Mouse (Mus musculus): ENCODE measurements around the gene Add2. TPM values are rescaled to one million over a fixed set of nuclear protein-coding genes. Genes with fewer than 3 reads are reported as not detected.

Add2 gene
- polyA plus RNA-seq, 1 experiment: 0.11 TPM

DNA sequence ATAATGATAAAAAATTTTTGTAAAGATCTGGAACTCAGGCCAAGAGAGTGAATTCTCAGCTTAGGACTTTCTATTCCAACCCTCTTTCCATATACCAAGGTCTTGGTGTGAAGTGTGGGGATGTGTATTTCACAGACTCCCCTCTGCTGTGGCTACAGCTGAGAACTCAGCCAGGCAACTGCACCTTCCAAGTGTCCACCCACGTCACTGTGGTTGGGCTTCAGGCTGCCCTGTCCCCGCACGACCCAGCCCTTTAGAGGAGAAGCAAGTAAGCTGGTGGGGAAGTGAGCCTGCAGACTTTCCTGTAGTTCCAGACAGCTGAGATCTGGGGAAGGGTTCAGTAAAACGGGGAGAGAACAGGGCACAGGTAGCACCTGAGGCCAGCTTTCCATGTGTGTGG is 68.7 kb downstream of the Add2 start:
- Histone ChIP-seq H3K4me1 (ENCODE audit: control insufficient read depth, insufficient read depth, low read length) (no peaks in the 10 kb centered on the region), H3K4me3 (ENCODE audit: insufficient read depth, low read length) (no peak overlapping the region), H3K27ac (ENCODE audit: insufficient read depth, low read length) (no peak overlapping the region)
- no peak for TF ChIP-seq POLR2A (IDR thresholded peaks at IDR 0.05; ENCODE audit: low read depth, low read length)
- TF ChIP-seq CTCF (IDR thresholded peaks at IDR 0.05; ENCODE audit: borderline replicate concordance, insufficient read depth, low read length): no peak

DNA sequence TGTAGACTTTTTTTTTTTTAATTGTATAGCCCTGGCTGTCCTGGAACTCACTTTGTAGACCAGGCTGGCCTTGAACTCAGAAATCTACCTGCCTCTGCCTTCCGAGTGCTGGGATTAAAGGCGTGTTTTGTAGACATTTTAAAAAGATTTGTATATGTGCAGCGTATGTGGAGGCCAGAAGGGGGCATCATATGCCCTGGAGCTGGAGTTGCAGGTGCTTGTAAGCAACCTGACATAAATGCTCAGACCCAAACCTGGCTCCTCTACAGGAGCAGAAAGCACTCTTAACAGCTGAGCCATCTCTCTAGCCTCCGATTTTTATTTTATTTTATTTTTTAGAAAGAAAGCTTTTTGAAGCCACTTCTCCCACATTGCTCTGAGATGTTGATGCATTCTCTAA is 70.5 kb downstream of the Add2 start:
- Histone ChIP-seq H3K4me1 (ENCODE audit: control insufficient read depth, insufficient read depth, low read length) (no peaks in the 10 kb centered on the region), H3K27ac (ENCODE audit: insufficient read depth, low read length) (no peak overlapping the region), H3K4me3 (ENCODE audit: insufficient read depth, low read length) (no peak overlapping the region)
- TF ChIP-seq POLR2A (IDR thresholded peaks at IDR 0.05; ENCODE audit: low read depth, low read length) (no peak), CTCF (IDR thresholded peaks at IDR 0.05; ENCODE audit: borderline replicate concordance, insufficient read depth, low read length) (no peak)

DNA sequence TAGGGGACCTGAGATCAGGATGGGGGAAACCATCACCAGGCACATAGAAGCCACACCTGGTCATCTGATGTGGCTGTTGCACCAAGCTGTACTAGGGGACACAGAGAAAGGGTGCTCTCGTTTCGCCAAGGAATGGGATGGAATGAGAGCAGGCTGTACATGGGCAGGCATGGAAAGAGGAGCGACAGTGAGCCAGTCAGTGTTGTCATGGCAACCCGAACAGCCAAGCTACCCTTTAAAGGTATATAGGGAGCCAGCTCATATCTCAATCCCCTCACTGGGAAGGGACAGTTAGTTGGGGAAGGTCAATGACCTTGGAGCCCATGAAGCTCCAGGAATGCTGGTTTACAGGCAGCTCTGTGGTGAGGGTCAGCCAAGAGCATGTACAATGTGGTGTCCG is 73.0 kb downstream of the Add2 start:
- no peak overlapping the region for H3K4me3 ChIP-seq (ENCODE audit: insufficient read depth, low read length)
- no peak overlapping the region for H3K27ac ChIP-seq (ENCODE audit: insufficient read depth, low read length)
- H3K4me1 ChIP-seq (ENCODE audit: control insufficient read depth, insufficient read depth, low read length): no peaks in the 10 kb centered on the region
- TF ChIP-seq POLR2A (IDR thresholded peaks at IDR 0.05; ENCODE audit: low read depth, low read length) (no peak), CTCF (IDR thresholded peaks at IDR 0.05; ENCODE audit: borderline replicate concordance, insufficient read depth, low read length) (no peak)

DNA sequence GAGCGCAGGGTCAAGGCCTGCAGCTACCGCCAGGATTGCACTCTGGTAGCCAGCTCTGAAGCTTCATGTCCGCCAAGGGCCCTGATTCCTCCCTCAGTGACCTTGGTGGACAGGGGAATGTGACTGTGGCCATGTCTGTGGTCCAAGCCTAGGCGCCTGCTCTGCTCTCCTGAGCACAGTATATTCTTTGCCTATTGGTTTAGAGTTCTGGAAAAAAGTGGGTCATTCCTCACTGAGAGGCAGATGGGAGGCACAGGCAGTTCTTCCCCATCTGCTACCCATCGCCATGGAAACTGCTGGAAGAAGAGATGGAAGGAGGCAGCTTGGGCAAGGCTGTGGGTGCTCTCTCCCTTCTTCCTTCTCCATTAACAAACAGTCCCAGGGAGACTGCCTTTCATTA is 74.4 kb downstream of the Add2 start:
- Histone ChIP-seq H3K4me1 (ENCODE audit: control insufficient read depth, insufficient read depth, low read length) (no peaks in the 10 kb centered on the region), H3K27ac (ENCODE audit: insufficient read depth, low read length) (no peak overlapping the region), H3K4me3 (ENCODE audit: insufficient read depth, low read length) (no peak overlapping the region)
- TF ChIP-seq CTCF (IDR thresholded peaks at IDR 0.05; ENCODE audit: borderline replicate concordance, insufficient read depth, low read length): no peak
- no peak for TF ChIP-seq POLR2A (IDR thresholded peaks at IDR 0.05; ENCODE audit: low read depth, low read length)

DNA sequence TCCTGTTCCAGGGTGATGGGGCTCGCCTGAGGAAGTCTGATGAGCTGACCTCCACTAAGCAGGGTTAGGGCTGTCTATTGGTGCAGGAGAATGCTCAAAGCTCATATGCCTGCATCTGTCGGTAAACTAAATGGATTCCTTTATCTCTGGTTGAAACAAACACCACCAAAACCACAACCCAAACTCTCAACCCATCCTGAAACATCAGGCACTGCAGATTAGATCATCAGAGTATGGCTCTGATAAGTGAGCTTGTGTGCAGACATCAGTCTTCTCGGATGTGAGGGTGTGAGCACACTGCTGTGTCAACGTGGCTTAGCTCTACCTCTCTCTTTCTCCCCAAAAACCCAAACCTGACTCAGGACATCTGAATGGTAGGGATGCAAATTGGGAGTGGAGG is 75.1 kb downstream of the Add2 start:
- Histone ChIP-seq H3K27ac (ENCODE audit: insufficient read depth, low read length) (no peak overlapping the region), H3K4me3 (ENCODE audit: insufficient read depth, low read length) (no peak overlapping the region), H3K4me1 (ENCODE audit: control insufficient read depth, insufficient read depth, low read length) (no peaks in the 10 kb centered on the region)
- TF ChIP-seq CTCF (IDR thresholded peaks at IDR 0.05; ENCODE audit: borderline replicate concordance, insufficient read depth, low read length) (no peak), POLR2A (IDR thresholded peaks at IDR 0.05; ENCODE audit: low read depth, low read length) (no peak)

DNA sequence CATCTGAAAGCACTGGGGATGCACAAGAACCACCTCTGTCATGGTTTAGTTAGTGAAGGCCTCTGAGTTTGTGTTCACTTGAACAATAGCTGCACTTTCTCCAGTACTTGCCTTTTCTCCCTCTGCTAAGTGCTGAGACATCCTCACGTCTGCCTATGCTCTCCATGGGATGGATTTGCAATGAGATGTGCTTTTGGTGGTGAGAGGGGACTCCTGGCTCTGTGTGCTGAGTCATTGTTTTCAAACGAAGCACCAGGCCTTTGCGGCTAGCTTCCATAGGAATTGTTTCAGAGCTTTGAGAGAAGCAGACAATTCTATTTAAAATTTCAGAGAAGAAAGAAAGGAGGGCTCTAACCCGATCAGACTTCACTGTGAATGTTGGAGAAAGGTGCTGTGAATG is 76.2 kb downstream of the Add2 start:
- Histone ChIP-seq H3K4me3 (ENCODE audit: insufficient read depth, low read length) (no peak overlapping the region), H3K4me1 (ENCODE audit: control insufficient read depth, insufficient read depth, low read length) (no peaks in the 10 kb centered on the region), H3K27ac (ENCODE audit: insufficient read depth, low read length) (no peak overlapping the region)
- TF ChIP-seq POLR2A (IDR thresholded peaks at IDR 0.05; ENCODE audit: low read depth, low read length): no peak
- TF ChIP-seq CTCF (IDR thresholded peaks at IDR 0.05; ENCODE audit: borderline replicate concordance, insufficient read depth, low read length): no peak

DNA sequence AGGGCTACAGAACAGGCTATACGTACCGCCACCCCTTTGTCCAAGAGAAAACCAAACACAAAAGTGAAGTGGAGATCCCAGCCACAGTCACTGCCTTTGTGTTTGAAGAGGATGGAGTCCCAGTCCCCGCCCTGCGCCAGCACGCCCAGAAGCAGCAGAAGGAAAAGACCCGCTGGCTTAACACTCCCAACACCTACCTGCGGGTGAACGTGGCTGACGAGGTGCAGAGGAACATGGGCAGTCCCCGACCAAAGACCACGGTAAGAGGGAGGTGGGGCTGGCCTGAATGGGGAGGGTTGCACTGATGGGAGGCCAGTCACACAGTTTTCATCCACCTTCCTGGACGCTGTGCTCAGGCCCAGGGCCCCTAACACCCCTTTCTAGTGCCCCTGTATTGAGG is 77.6 kb downstream of the Add2 start:
- no peak for TF ChIP-seq CTCF (IDR thresholded peaks at IDR 0.05; ENCODE audit: borderline replicate concordance, insufficient read depth, low read length)
- TF ChIP-seq POLR2A (IDR thresholded peaks at IDR 0.05; ENCODE audit: low read depth, low read length): no peak
- H3K4me3 ChIP-seq (ENCODE audit: insufficient read depth, low read length): no peak overlapping the region

DNA sequence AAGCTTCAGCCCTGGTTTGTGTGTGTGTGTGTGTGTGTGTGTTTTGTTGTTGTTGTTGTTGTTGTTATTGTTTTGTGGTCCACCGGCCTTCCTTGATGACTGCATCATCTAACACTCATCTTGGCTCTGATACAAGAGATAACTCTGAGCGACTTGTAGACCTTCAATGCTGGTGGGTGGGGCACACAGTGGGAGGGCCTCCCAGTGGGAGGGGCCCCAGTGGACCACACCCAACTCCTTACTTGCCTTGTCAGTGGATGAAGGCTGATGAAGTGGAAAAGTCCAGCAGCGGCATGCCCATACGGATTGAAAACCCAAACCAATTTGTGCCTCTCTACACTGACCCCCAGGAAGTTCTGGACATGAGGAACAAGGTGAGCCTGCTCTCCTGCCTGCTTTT is 78.6 kb downstream of the Add2 start:
- no peak overlapping the region for H3K27ac ChIP-seq (ENCODE audit: insufficient read depth, low read length)
- no peak overlapping the region for H3K4me3 ChIP-seq (ENCODE audit: insufficient read depth, low read length)
- TF ChIP-seq POLR2A (IDR thresholded peaks at IDR 0.05; ENCODE audit: low read depth, low read length) (no peak), CTCF (IDR thresholded peaks at IDR 0.05; ENCODE audit: borderline replicate concordance, insufficient read depth, low read length) (no peak)
- H3K4me1 ChIP-seq (ENCODE audit: control insufficient read depth, insufficient read depth, low read length): no peaks in the 10 kb centered on the region

More for the DNA sequence above, 77.6 kb downstream of the Add2 start:
- no peak overlapping the region for H3K27ac ChIP-seq (ENCODE audit: insufficient read depth, low read length)
- H3K4me1 ChIP-seq (ENCODE audit: control insufficient read depth, insufficient read depth, low read length): no peaks in the 10 kb centered on the region

DNA sequence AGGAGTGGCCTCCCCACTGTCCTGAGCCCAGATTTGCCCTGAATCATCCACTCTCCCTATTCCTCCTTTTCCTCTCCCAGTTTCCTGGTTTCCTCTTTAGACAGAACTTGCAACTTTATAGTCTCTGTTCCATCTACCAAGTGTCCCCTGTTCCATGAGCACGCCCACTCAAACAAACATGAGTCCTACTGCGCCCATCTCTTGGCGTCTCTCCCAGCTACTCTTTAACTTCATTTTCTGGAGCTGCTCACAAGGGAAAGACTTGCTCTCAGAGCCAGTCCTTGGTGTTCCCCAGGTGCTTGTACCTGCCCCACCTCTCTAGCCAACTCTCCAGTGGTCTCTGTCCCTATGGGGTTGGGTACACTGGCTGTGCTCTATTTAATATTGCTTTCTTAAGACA is 87.4 kb downstream of the Add2 start:
- Histone ChIP-seq H3K27ac (ENCODE audit: insufficient read depth, low read length) (no peak overlapping the region), H3K4me3 (ENCODE audit: insufficient read depth, low read length) (no peak overlapping the region), H3K4me1 (ENCODE audit: control insufficient read depth, insufficient read depth, low read length) (no peaks in the 10 kb centered on the region)
- no peak for TF ChIP-seq CTCF (IDR thresholded peaks at IDR 0.05; ENCODE audit: borderline replicate concordance, insufficient read depth, low read length)
- TF ChIP-seq POLR2A (IDR thresholded peaks at IDR 0.05; ENCODE audit: low read depth, low read length): no peak

DNA sequence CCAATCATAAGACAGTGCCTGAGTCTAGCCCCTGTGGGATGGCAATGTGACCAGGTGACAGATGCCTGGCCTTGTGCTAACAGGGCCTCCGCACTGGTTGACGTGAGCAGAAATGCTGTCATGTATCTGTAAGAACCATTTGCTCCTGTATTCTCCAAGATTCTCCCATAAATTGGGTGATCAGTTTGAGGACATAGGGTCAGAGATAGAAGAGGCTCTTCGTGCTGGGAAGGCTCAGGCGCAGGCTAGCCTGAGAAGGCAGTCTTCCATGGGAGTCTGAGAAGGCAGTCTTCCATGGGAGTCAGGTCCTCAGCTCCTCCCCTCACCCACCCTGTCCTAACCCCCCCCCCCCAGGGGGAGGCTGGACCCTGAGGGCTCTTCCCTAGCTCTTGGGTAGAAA is 94.6 kb downstream of the Add2 start:
- Histone ChIP-seq H3K27ac (ENCODE audit: insufficient read depth, low read length) (no peak overlapping the region), H3K4me3 (ENCODE audit: insufficient read depth, low read length) (no peak overlapping the region), H3K4me1 (ENCODE audit: control insufficient read depth, insufficient read depth, low read length) (no peaks in the 10 kb centered on the region)
- TF ChIP-seq POLR2A (IDR thresholded peaks at IDR 0.05; ENCODE audit: low read depth, low read length) (no peak), CTCF (IDR thresholded peaks at IDR 0.05; ENCODE audit: borderline replicate concordance, insufficient read depth, low read length) (no peak)

DNA sequence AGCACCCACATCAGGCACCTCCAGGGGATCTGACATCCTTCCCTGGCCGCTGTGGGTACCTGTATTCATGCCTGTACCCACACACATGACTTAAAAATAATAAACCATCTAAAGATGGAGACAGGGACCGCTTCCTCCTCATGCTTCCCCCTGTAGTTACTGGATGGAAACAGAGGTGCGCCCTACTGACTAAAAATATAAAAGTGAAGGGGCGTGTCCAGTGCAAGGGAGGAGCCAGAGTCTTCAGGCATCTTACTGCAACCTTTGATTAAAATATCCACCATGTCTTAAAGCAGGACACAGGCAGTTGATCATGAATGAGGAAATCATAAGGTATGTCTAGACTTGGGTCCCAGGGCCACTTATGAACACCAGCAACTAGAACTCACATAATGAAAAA is 97.3 kb downstream of the Add2 start:
- Histone ChIP-seq H3K4me1 (ENCODE audit: control insufficient read depth, insufficient read depth, low read length) (no peaks in the 10 kb centered on the region), H3K27ac (ENCODE audit: insufficient read depth, low read length) (no peak overlapping the region), H3K4me3 (ENCODE audit: insufficient read depth, low read length) (no peak overlapping the region)
- TF ChIP-seq POLR2A (IDR thresholded peaks at IDR 0.05; ENCODE audit: low read depth, low read length) (no peak), CTCF (IDR thresholded peaks at IDR 0.05; ENCODE audit: borderline replicate concordance, insufficient read depth, low read length) (no peak)

Data from embryonic fibroblast, embryonic 13.5 days (primary cell).